ENCODE assay signal across 9 mouse cellular contexts in the genomic region with DNA sequence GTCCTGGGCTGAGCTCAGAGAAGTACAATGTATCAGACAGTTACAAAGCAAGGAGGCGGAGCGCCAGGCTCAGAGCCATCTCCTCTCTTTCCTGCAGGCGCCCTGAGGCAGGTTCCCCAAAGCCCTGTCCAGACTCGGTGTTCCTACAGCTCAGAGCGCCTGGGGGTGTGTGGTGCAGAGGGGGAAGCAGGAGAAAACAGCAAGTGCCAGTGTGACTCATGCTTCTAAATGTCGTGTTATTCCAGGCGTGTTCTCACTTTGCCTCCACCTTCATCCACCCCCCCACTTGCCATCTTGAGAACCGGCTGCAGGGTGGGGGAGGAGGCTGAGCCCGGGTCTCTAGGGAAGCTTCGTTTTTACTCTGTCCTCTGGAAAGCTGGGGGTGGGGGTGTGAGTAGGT.
DNase-seq lines count a peak whose midpoint lies in the region; ATAC-seq lines count a peak whose summit lies in the region.
"Had no signal": no experiment of that assay in that cellular context is flagged by ENCODE, and none has a peak within 500 bp of the region (broad histone marks: within the 10 kb centered on the region; RNA-seq: fewer than 3 reads in every experiment).

No protein-coding gene starts in this region.

- H3K27me3 ChIP-seq in embryonic facial prominence, embryonic 12.5 days: no peaks in the 10 kb centered on the region

- H3K27ac ChIP-seq in embryonic facial prominence, embryonic 12.5 days: no peak overlapping the region
- H3K27ac ChIP-seq: midbrain, embryonic 12.5 days had no signal

- H3K36me3 ChIP-seq in embryonic facial prominence, embryonic 12.5 days: no peaks in the 10 kb centered on the region
- H3K36me3 ChIP-seq: midbrain, embryonic 12.5 days had no signal

- H3K4me3 ChIP-seq in embryonic facial prominence, embryonic 12.5 days: no peak overlapping the region
- H3K4me3 ChIP-seq: midbrain, embryonic 12.5 days had no signal

- no peak for ATAC-seq in embryonic facial prominence, embryonic 12.5 days (ENCODE audit: insufficient number of reproducible peaks, insufficient read depth, low FRiP score, low TSS enrichment)
- ATAC-seq in megakaryocyte-erythroid progenitor cell, adult 5-6 weeks (replicated peaks; ENCODE audit: low FRiP score, low TSS enrichment, poor library complexity, severe bottlenecking): no peak

- peak; percentile 12 to 24 for DNase-seq in kidney, postnatal 4 days
- no peak for DNase-seq in kidney, adult 8-10 months
- DNase-seq in Muller cell, postnatal 12 days (ENCODE audit: inconsistent ontology term): peak; percentile 68
- DNase-seq in left cerebral cortex, adult 9 months (ENCODE audit: low spot score in 2 of 2): peak; percentile 87 to 89
- peak; percentile 40 for DNase-seq in thymus, postnatal 25 days
- no peak for DNase-seq in lung, postnatal 10 days

- H3K4me2 ChIP-seq in embryonic facial prominence, embryonic 12.5 days (replicated peaks): 0 out of 2 replicates have a peak overlapping the region, but pooled peaks have one; percentile 16
- H3K4me2 ChIP-seq: midbrain, embryonic 12.5 days had no signal

- no peak overlapping the region for H3K9ac ChIP-seq in embryonic facial prominence, embryonic 12.5 days
- H3K9ac ChIP-seq: midbrain, embryonic 12.5 days had no signal

- H3K9me3 ChIP-seq in embryonic facial prominence, embryonic 12.5 days: no peaks in the 10 kb centered on the region
- H3K9me3 ChIP-seq: midbrain, embryonic 12.5 days had no signal

- peaks cover 15% of the 10 kb centered on the region for H3K4me1 ChIP-seq in embryonic facial prominence, embryonic 12.5 days

- 30% methylated on average over 10 of the region's 10 CpGs for WGBS in embryonic facial prominence, embryonic 12.5 days

Comparison
In these comparisons a context has a peak if more than half of its experiments do, and no peak if none do; other contexts are left out.
1. DNase-seq: peak in kidney, postnatal 4 days (2 of 2), Muller cell, postnatal 12 days (single experiment), left cerebral cortex, adult 9 months (2 of 2) and thymus, postnatal 25 days (single experiment); none in kidney, adult 8-10 months (0 of 2) and lung, postnatal 10 days (single experiment).